Mouse (Mus musculus): ENCODE data around the gene Hcn4. TPM values are rescaled to one million over a fixed set of nuclear protein-coding genes. Genes with fewer than 3 reads are reported as not detected.

Hcn4 gene
- total and polyA plus RNA-seq, 2 experiments from 2014 or later = 0.61 to 7.4 TPM

- no peak overlapping the region for H3K4me3 ChIP-seq (ENCODE audit: low read depth, low read length)
- no peak overlapping the region for H3K4me2 ChIP-seq (ENCODE audit: low read depth, low read length)
- no peak overlapping the region for H3K27ac ChIP-seq (ENCODE audit: low read depth)
- WGBS = 47% methylated on average over 4 of the region's 4 CpGs
- no peak overlapping the region for H3K9ac ChIP-seq (replicated peaks; ENCODE audit: low read depth, low read length)
- ATAC-seq (ENCODE audit: insufficient read depth, low read depth) = no peak
- H3K9me3 ChIP-seq (replicated peaks; ENCODE audit: control insufficient read depth, low read length) = no peaks in the 10 kb centered on the region
- no peaks in the 10 kb centered on the region for H3K4me1 ChIP-seq (ENCODE audit: control insufficient read depth, insufficient read depth)
- H3K27me3 ChIP-seq (ENCODE audit: control insufficient read depth, insufficient read depth, low read length) = peaks cover 18% of the 10 kb centered on the region
- DNase-seq (ENCODE audit: low spot score) = no peak
- TF ChIP-seq EP300 (IDR thresholded peaks at IDR 0.05; ENCODE audit: low read depth) = no peak
- no peak for TF ChIP-seq CTCF (IDR thresholded peaks at IDR 0.05; ENCODE audit: low read depth)
- no peaks in the 10 kb centered on the region for H3K36me3 ChIP-seq (replicated peaks; ENCODE audit: control insufficient read depth, insufficient read depth, low read length)
Measured at GRCm38 (mm10) chr9:58829627-58830026, 6.4 kb downstream of the Hcn4 start.

- H3K4me1 ChIP-seq (ENCODE audit: control insufficient read depth, insufficient read depth) = peaks cover 15% of the 10 kb centered on the region
Measured at GRCm38 (mm10) chr9:58832939-58833338, 9.7 kb downstream of the Hcn4 start.

GRCm38 (mm10) chr9:58837174-58837573 is 14.0 kb downstream of the Hcn4 start:
- Histone ChIP-seq H3K27me3 (ENCODE audit: control insufficient read depth, insufficient read depth, low read length) (no peaks in the 10 kb centered on the region), H3K36me3 (replicated peaks; ENCODE audit: control insufficient read depth, insufficient read depth, low read length) (no peaks in the 10 kb centered on the region), H3K9ac (replicated peaks; ENCODE audit: low read depth, low read length) (no peak overlapping the region), H3K27ac (ENCODE audit: low read depth) (no peak overlapping the region), H3K4me2 (ENCODE audit: low read depth, low read length) (no peak overlapping the region), H3K4me1 (ENCODE audit: control insufficient read depth, insufficient read depth) (peaks cover 16% of the 10 kb centered on the region), H3K4me3 (ENCODE audit: low read depth, low read length) (no peak overlapping the region), H3K9me3 (replicated peaks; ENCODE audit: control insufficient read depth, low read length) (no peaks in the 10 kb centered on the region)
- WGBS = 17% methylated on average over 5 of the region's 5 CpGs
- ATAC-seq (ENCODE audit: insufficient read depth, low read depth) (0 out of 2 replicates have a peak, but pooled peaks have one; percentile 20), DNase-seq (ENCODE audit: low spot score) (no peak)
- no peak for TF ChIP-seq CTCF (IDR thresholded peaks at IDR 0.05; ENCODE audit: low read depth)
- TF ChIP-seq EP300 (IDR thresholded peaks at IDR 0.05; ENCODE audit: low read depth) = no peak

More at GRCm38 (mm10) chr9:58832939-58833338, 9.7 kb downstream of the Hcn4 start:
- Histone ChIP-seq H3K27ac (ENCODE audit: low read depth) (no peak overlapping the region), H3K27me3 (ENCODE audit: control insufficient read depth, insufficient read depth, low read length) (no peaks in the 10 kb centered on the region), H3K36me3 (replicated peaks; ENCODE audit: control insufficient read depth, insufficient read depth, low read length) (no peaks in the 10 kb centered on the region), H3K4me3 (ENCODE audit: low read depth, low read length) (no peak overlapping the region), H3K9me3 (replicated peaks; ENCODE audit: control insufficient read depth, low read length) (no peaks in the 10 kb centered on the region), H3K4me2 (ENCODE audit: low read depth, low read length) (no peak overlapping the region), H3K9ac (replicated peaks; ENCODE audit: low read depth, low read length) (no peak overlapping the region)
- TF ChIP-seq CTCF (IDR thresholded peaks at IDR 0.05; ENCODE audit: low read depth) (no peak), EP300 (IDR thresholded peaks at IDR 0.05; ENCODE audit: low read depth) (no peak)
- no peak for ATAC-seq (ENCODE audit: insufficient read depth, low read depth)
- WGBS = 71% methylated on average over 3 of the region's 3 CpGs
- no peak for DNase-seq (ENCODE audit: low spot score)

- Histone ChIP-seq H3K4me1 (ENCODE audit: control insufficient read depth, insufficient read depth) (peaks cover 27% of the 10 kb centered on the region), H3K27me3 (ENCODE audit: control insufficient read depth, insufficient read depth, low read length) (no peaks in the 10 kb centered on the region), H3K36me3 (replicated peaks; ENCODE audit: control insufficient read depth, insufficient read depth, low read length) (no peaks in the 10 kb centered on the region), H3K4me3 (ENCODE audit: low read depth, low read length) (no peak overlapping the region), H3K9ac (replicated peaks; ENCODE audit: low read depth, low read length) (no peak overlapping the region), H3K4me2 (ENCODE audit: low read depth, low read length) (no peak overlapping the region), H3K9me3 (replicated peaks; ENCODE audit: control insufficient read depth, low read length) (no peaks in the 10 kb centered on the region), H3K27ac (ENCODE audit: low read depth) (no peak overlapping the region)
- 45% methylated on average over 5 of the region's 5 CpGs for WGBS
- DNase-seq (ENCODE audit: low spot score) = no peak
- ATAC-seq (ENCODE audit: insufficient read depth, low read depth) = no peak
- TF ChIP-seq EP300 (IDR thresholded peaks at IDR 0.05; ENCODE audit: low read depth) = no peak
- no peak for TF ChIP-seq CTCF (IDR thresholded peaks at IDR 0.05; ENCODE audit: low read depth)
Measured at GRCm38 (mm10) chr9:58838504-58838903, 15.3 kb downstream of the Hcn4 start.

- DNase-seq (ENCODE audit: low spot score) = no peak
- TF ChIP-seq CTCF (IDR thresholded peaks at IDR 0.05; ENCODE audit: low read depth) = no peak
- no peak for TF ChIP-seq EP300 (IDR thresholded peaks at IDR 0.05; ENCODE audit: low read depth)
- no peak for ATAC-seq (ENCODE audit: insufficient read depth, low read depth)
- H3K4me1 ChIP-seq (ENCODE audit: control insufficient read depth, insufficient read depth) = peaks cover 22% of the 10 kb centered on the region
- H3K36me3 ChIP-seq (replicated peaks; ENCODE audit: control insufficient read depth, insufficient read depth, low read length) = no peaks in the 10 kb centered on the region
- H3K4me3 ChIP-seq (ENCODE audit: low read depth, low read length) = no peak overlapping the region
- no peaks in the 10 kb centered on the region for H3K27me3 ChIP-seq (ENCODE audit: control insufficient read depth, insufficient read depth, low read length)
- WGBS = 21% methylated on average over 6 of the region's 6 CpGs
- H3K9ac ChIP-seq (replicated peaks; ENCODE audit: low read depth, low read length) = no peak overlapping the region
- no peak overlapping the region for H3K27ac ChIP-seq (ENCODE audit: low read depth)
- H3K9me3 ChIP-seq (replicated peaks; ENCODE audit: control insufficient read depth, low read length) = no peaks in the 10 kb centered on the region
- no peak overlapping the region for H3K4me2 ChIP-seq (ENCODE audit: low read depth, low read length)
Measured at GRCm38 (mm10) chr9:58841655-58842054, 18.4 kb downstream of the Hcn4 start.

GRCm38 (mm10) chr9:58844597-58844996 is 21.4 kb downstream of the Hcn4 start:
- no peak overlapping the region for H3K27ac ChIP-seq (ENCODE audit: low read depth)
- H3K9ac ChIP-seq (replicated peaks; ENCODE audit: low read depth, low read length) = no peak overlapping the region
- H3K27me3 ChIP-seq (ENCODE audit: control insufficient read depth, insufficient read depth, low read length) = no peaks in the 10 kb centered on the region
- 84% methylated on average over 3 of the region's 3 CpGs for WGBS
- DNase-seq (ENCODE audit: low spot score) = no peak
- no peak overlapping the region for H3K4me3 ChIP-seq (ENCODE audit: low read depth, low read length)
- H3K36me3 ChIP-seq (replicated peaks; ENCODE audit: control insufficient read depth, insufficient read depth, low read length) = no peaks in the 10 kb centered on the region
- no peak overlapping the region for H3K4me2 ChIP-seq (ENCODE audit: low read depth, low read length)
- H3K9me3 ChIP-seq (replicated peaks; ENCODE audit: control insufficient read depth, low read length) = no peaks in the 10 kb centered on the region
- H3K4me1 ChIP-seq (ENCODE audit: control insufficient read depth, insufficient read depth) = peaks cover 23% of the 10 kb centered on the region
- ATAC-seq (ENCODE audit: insufficient read depth, low read depth) = no peak
- no peak for TF ChIP-seq EP300 (IDR thresholded peaks at IDR 0.05; ENCODE audit: low read depth)
- TF ChIP-seq CTCF (IDR thresholded peaks at IDR 0.05; ENCODE audit: low read depth) = no peak
